Mouse (Mus musculus) forebrain, embryonic 10.5 days (tissue): Measurements from ENCODE around the gene Tdrd9. TPM values are rescaled to one million over a fixed set of nuclear protein-coding genes. Genes with fewer than 3 reads are reported as not detected.

Experiments
- DNase-seq: peaks from one replicate; pipeline ENCODE4 v3.0.0-alpha.2; 2017; ENCODE audit warnings: low spot score; ENCODE audit errors: extremely low spot score
- H3K27ac ChIP-seq: fragments of 300-500 bp; sonication (generic); 2 replicates; pipeline ENCODE4 v1.5.1; 2016; ENCODE audit warnings: mild to moderate bottlenecking
- H3K27me3 ChIP-seq: fragments of 300-500 bp; sonication (generic); 2 replicates; pipeline ENCODE4 v1.6.1; 2016; ENCODE audit warnings: mild to moderate bottlenecking; ENCODE audit not compliant: poor library complexity, severe bottlenecking
- H3K36me3 ChIP-seq: fragments of 300-500 bp; sonication (generic); replicated peaks from 2 replicates; pipeline ENCODE4 v1.6.1; 2016; ENCODE audit warnings: mild to moderate bottlenecking, moderate library complexity
- H3K4me1 ChIP-seq: fragments of 300-500 bp; sonication (generic); 2 replicates; pipeline ENCODE4 v1.6.1; 2016
- H3K4me3 ChIP-seq: fragments of 300-500 bp; sonication (generic); 2 replicates; pipeline ENCODE4 v1.5.1; 2016; ENCODE audit warnings: mild to moderate bottlenecking, moderate library complexity
- H3K9me3 ChIP-seq: fragments of 300-500 bp; sonication (generic); 2 replicates; pipeline ENCODE4 v1.6.1; 2016; ENCODE audit warnings: mild to moderate bottlenecking, moderate library complexity
- WGBS: fragments of 180-500 bp; shearing (Covaris S2); methylation state at CpG from one replicate; pipeline ENCODE4 v1.1.7; 2016; 5-methylcytosine and 5-hydroxymethylcytosine counted together
- polyA plus RNA-seq: library from polyadenylated mRNA; unstranded; fragments of >200 nt; fragmentation: Nextera tagmentation; extraction: Ambion mirVana; gene quantifications from 2 replicates; pipeline ENCODE4 v1.2.1, GENCODE M21; 2016

Tdrd9 gene
- polyA plus RNA-seq, 1 experiment from 2014 or later: 1.1 TPM

DNA sequence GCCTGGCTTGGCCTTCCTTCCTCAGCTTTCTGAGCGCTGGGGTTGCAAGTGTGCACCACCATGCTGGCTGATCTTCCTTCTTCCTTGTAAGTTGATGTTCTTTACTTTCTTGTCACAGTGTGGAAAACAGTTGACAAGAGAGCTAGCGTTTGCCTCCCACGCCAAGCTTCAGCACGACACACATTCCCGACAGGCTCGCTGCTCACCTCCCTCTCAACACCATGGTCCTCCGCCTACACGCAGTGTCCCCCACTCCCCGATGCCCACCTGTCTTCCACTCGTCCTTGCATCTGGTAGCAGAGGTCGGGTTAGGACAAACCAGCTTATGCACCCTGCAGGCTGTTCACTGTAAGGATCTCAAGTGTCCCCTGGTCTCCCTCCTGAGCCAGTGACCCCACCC, 133.5 kb downstream of the Tdrd9 start:
- peaks cover 17% of the 10 kb centered on the region for H3K4me1 ChIP-seq
- WGBS: 91% methylated on average over 11 of the region's 11 CpGs

DNA sequence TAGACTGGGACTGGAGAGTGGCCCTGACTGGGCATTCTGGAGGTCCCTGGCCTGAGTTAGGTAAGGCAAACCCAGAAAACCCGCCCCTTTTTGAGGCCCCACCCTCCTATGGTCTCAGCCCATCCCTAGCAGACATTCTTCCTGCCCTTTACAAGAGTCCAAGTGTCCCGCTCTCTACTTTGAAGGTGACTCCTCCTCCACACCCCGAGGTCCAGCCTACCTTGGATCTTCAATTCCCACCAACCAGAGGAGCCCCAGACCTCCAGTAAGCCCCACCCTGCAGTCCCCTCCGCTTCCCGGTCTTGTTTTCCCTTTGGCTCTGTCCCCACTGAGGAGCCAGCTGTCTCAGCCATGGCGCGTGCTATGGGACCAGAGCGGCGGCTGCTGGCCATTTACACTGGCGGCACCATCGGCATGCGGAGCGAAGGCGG, 135.2 kb downstream of the Tdrd9 start, which contains the start of gene Aspg:
Gene Aspg, plus strand, starts transcription at position 139 of the 431 bp plus-strand sequence.
- H3K9me3 ChIP-seq: no peaks in the 10 kb centered on the region
- H3K36me3 ChIP-seq: no peaks in the 10 kb centered on the region
- H3K27ac ChIP-seq: peak within 1 kb of the TSS; percentile 72
- WGBS: under 1% methylated on average over 14 of the region's 14 CpGs
- peaks cover 42% of the 10 kb centered on the region for H3K27me3 ChIP-seq
- peak; percentile 31 for DNase-seq
- H3K4me1 ChIP-seq: peaks cover 17% of the 10 kb centered on the region
- H3K4me3 ChIP-seq: peak within 1 kb of the TSS; percentile 42

More for the DNA sequence above, 133.5 kb downstream of the Tdrd9 start:
- no peak overlapping the region for H3K4me3 ChIP-seq
- H3K27ac ChIP-seq: no peak overlapping the region
- peaks cover 36% of the 10 kb centered on the region for H3K27me3 ChIP-seq
- DNase-seq: no peak
- no peaks in the 10 kb centered on the region for H3K36me3 ChIP-seq
- H3K9me3 ChIP-seq: no peaks in the 10 kb centered on the region

GRCm38 (mm10) chr12:112107685-112108084, 136.3 kb downstream of the Tdrd9 start:
- no peaks in the 10 kb centered on the region for H3K9me3 ChIP-seq
- no peak overlapping the region for H3K27ac ChIP-seq
- 85% methylated on average over 8 of the region's 8 CpGs for WGBS

GRCm38 (mm10) chr12:112108696-112109445, 137.5 kb downstream of the Tdrd9 start:
- H3K4me3 ChIP-seq: no peak overlapping the region
- H3K9me3 ChIP-seq: no peaks in the 10 kb centered on the region
- no peaks in the 10 kb centered on the region for H3K36me3 ChIP-seq
- H3K27me3 ChIP-seq: peaks cover 42% of the 10 kb centered on the region
- WGBS: 90% methylated on average over 11 of the region's 11 CpGs
- H3K27ac ChIP-seq: no peak overlapping the region
- no peak for DNase-seq
- H3K4me1 ChIP-seq: peaks cover 30% of the 10 kb centered on the region

More at GRCm38 (mm10) chr12:112107685-112108084, 136.3 kb downstream of the Tdrd9 start:
- no peak for DNase-seq
- Histone ChIP-seq H3K27me3 (peaks cover 42% of the 10 kb centered on the region), H3K4me3 (no peak overlapping the region), H3K4me1 (peaks cover 18% of the 10 kb centered on the region), H3K36me3 (no peaks in the 10 kb centered on the region)

GRCm38 (mm10) chr12:112109701-112110100, 138.3 kb downstream of the Tdrd9 start:
- no peak for DNase-seq
- H3K4me3 ChIP-seq: no peak overlapping the region
- H3K9me3 ChIP-seq: no peaks in the 10 kb centered on the region
- H3K4me1 ChIP-seq: peaks cover 35% of the 10 kb centered on the region
- no peaks in the 10 kb centered on the region for H3K36me3 ChIP-seq
- 84% methylated on average over 9 of the region's 9 CpGs for WGBS
- H3K27ac ChIP-seq: no peak overlapping the region
- H3K27me3 ChIP-seq: peaks cover 49% of the 10 kb centered on the region

GRCm38 (mm10) chr12:112111323-112111722, 140.0 kb downstream of the Tdrd9 start:
- no peak for DNase-seq
- 87% methylated on average over 5 of the region's 5 CpGs for WGBS
- Histone ChIP-seq H3K27me3 (peaks cover 41% of the 10 kb centered on the region), H3K9me3 (no peaks in the 10 kb centered on the region), H3K4me3 (no peak overlapping the region), H3K4me1 (peaks cover 32% of the 10 kb centered on the region), H3K27ac (no peak overlapping the region), H3K36me3 (no peaks in the 10 kb centered on the region)

GRCm38 (mm10) chr12:112112235-112112634, 140.9 kb downstream of the Tdrd9 start:
- DNase-seq: no peak
- Histone ChIP-seq H3K9me3 (no peaks in the 10 kb centered on the region), H3K4me1 (peaks cover 23% of the 10 kb centered on the region), H3K4me3 (no peak overlapping the region), H3K27me3 (peaks cover 33% of the 10 kb centered on the region), H3K27ac (no peak overlapping the region), H3K36me3 (no peaks in the 10 kb centered on the region)
- WGBS: 93% methylated on average over 6 of the region's 6 CpGs

GRCm38 (mm10) chr12:112112686-112113396, 141.5 kb downstream of the Tdrd9 start:
- DNase-seq: no peak
- 19% methylated on average over 13 of the region's 13 CpGs for WGBS
- H3K9me3 ChIP-seq: no peaks in the 10 kb centered on the region
- peaks cover 19% of the 10 kb centered on the region for H3K4me1 ChIP-seq
- peaks cover 27% of the 10 kb centered on the region for H3K27me3 ChIP-seq
- H3K4me3 ChIP-seq: no peak overlapping the region
- no peaks in the 10 kb centered on the region for H3K36me3 ChIP-seq
- H3K27ac ChIP-seq: no peak overlapping the region

DNA sequence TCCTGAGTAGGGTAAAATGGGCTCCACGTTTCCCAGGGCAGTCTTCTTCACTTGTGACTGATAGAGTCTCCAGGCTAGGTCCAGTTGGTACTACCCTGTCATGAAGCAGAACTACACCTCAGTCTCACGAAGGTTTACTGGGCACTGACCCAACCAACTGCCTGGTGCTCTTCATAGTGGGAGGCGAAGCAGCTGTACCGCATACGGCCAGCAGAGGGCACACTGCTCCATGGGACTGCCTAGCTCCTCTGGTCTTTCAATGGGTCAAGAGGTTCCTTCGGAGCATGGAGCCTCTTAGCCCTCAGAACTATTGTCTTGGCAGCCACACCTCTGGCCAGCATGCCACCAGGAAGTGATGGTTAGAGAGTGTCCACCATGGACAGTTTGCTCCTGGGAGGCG, 142.4 kb downstream of the Tdrd9 start:
- no peak overlapping the region for H3K4me3 ChIP-seq
- peaks cover 25% of the 10 kb centered on the region for H3K4me1 ChIP-seq
- DNase-seq: peak; percentile 89
- 10% methylated on average over 7 of the region's 7 CpGs for WGBS
- peaks cover 18% of the 10 kb centered on the region for H3K27me3 ChIP-seq
- no peaks in the 10 kb centered on the region for H3K36me3 ChIP-seq
- H3K9me3 ChIP-seq: no peaks in the 10 kb centered on the region
- H3K27ac ChIP-seq: peak overlapping the region; percentile 70

GRCm38 (mm10) chr12:112117006-112117405, 145.6 kb downstream of the Tdrd9 start:
- 86% methylated on average over 5 of the region's 5 CpGs for WGBS
- Histone ChIP-seq H3K9me3 (no peaks in the 10 kb centered on the region), H3K27ac (no peak overlapping the region; the same call in 1 of the 2 replicates), H3K36me3 (no peaks in the 10 kb centered on the region), H3K27me3 (peaks cover 11% of the 10 kb centered on the region), H3K4me1 (peaks cover 36% of the 10 kb centered on the region), H3K4me3 (no peak overlapping the region)
- no peak for DNase-seq

DNA sequence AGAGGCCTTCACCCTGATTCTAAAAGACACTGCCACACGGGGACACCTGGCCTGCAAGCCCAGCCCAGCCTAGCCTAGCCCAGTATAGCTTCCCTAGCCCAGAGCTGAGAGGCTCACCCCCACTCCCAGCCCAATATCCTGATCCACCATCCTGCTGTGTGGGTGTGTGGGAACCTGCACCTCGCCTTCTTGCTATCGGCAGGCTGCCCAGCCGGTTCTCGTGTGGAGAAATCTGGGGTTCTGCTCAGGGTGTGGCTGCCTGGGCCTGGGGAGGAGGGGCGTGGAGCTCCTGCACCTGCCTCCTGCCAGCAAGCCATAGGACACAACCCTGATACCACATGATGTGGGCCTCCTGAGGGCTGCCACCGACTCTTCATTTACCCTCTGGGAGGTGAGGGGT, 146.3 kb downstream of the Tdrd9 start:
- Histone ChIP-seq H3K9me3 (no peaks in the 10 kb centered on the region), H3K27me3 (peaks cover 11% of the 10 kb centered on the region), H3K36me3 (no peaks in the 10 kb centered on the region), H3K27ac (no peak overlapping the region), H3K4me1 (peaks cover 35% of the 10 kb centered on the region), H3K4me3 (no peak overlapping the region)
- DNase-seq: no peak
- WGBS: 82% methylated on average over 7 of the region's 7 CpGs
